Mouse (Mus musculus) CH12.LX (cell line): ENCODE results near the gene Pik3r2.

ENCODE experiments used
- CTCF ChIP-seq, 2 experiments: IDR thresholded peaks in 1 of 2; conservative IDR thresholded peaks in 1 of 2; 2 replicates each; pipeline ENCODE4 v1.5.1; 2011 to 2012; ENCODE audit warnings: low read depth in 2 of 2, low read length in 2 of 2, improper control_type of control experiment in 1 of 2, inconsistent platforms in 1 of 2, mild to moderate bottlenecking in 1 of 2, moderate library complexity in 1 of 2
- ELF1 ChIP-seq: IDR thresholded peaks from 2 replicates; pipeline ENCODE4 v1.6.1; 2014; ENCODE audit warnings: low read depth, mild to moderate bottlenecking, inconsistent platforms, low read length, improper control_type of control experiment
- MYC ChIP-seq: IDR thresholded peaks from 2 replicates; pipeline ENCODE4 v1.6.1; 2011; ENCODE audit warnings: low read depth, mild to moderate bottlenecking, improper control_type of control experiment, low read length
- NRF1 ChIP-seq: IDR thresholded peaks from 2 replicates; pipeline ENCODE4 v1.6.1; 2014; ENCODE audit warnings: low read depth, mild to moderate bottlenecking, inconsistent platforms, low read length, improper control_type of control experiment, moderate library complexity
- TCF12 ChIP-seq: IDR thresholded peaks from 2 replicates; pipeline ENCODE4 v1.6.1; 2014; ENCODE audit warnings: low read depth, mild to moderate bottlenecking, inconsistent platforms, low read length, improper control_type of control experiment
- UBTF ChIP-seq: IDR thresholded peaks from 2 replicates; pipeline ENCODE4 v1.6.1; 2012; ENCODE audit warnings: low read depth, mild to moderate bottlenecking, inconsistent platforms, low read length, improper control_type of control experiment, moderate library complexity
- USF1 ChIP-seq: IDR thresholded peaks from 2 replicates; pipeline ENCODE4 v1.6.1; 2014; ENCODE audit warnings: low read depth, mild to moderate bottlenecking, inconsistent platforms, low read length, improper control_type of control experiment
- ZMIZ1 ChIP-seq: IDR thresholded peaks from 2 replicates; pipeline ENCODE4 v1.6.1; 2012; ENCODE audit warnings: low read depth, mild to moderate bottlenecking, inconsistent platforms, low read length, improper control_type of control experiment

GRCm38 (mm10) chr8:70772890-70773289 is 3.6 kb downstream of the Pik3r2 start:
- TF ChIP-seq MYC (peak; percentile 93), TCF12 (no peak; the same call in 1 of the 2 replicates), CTCF (conservative IDR thresholded peaks at IDR 0.05 in 1 of 2, IDR thresholded peaks at IDR 0.05 in 1 of 2; ENCODE audit: low read depth in 2 of 2, low read length in 2 of 2) (no peak), USF1 (no peak), ZMIZ1 (no peak), UBTF (peak; percentile 78; the same call in 1 of the 2 replicates), NRF1 (no peak), ELF1 (peak; percentile 28; the same call in 1 of the 2 replicates)
